Mouse (Mus musculus): ENCODE data around the gene Zfp644. TPM values are rescaled to one million over a fixed set of nuclear protein-coding genes. Genes with fewer than 3 reads are reported as not detected.

The Zfp644 gene
- polyA plus RNA-seq (2014; fragmentation: Illumina TruSeq; extraction: RNeasy Lipid Tissue Mini Kit (QIAGEN cat#74804); ENCODE audit: low read depth, low replicate concordance): 90.0 TPM

GRCm38 (mm10) chr5:106696396-106697337, at the start of gene Zfp644:
Zfp644 (minus strand) TSS chr5:106697287.

GRCm38 (mm10) chr5:106608798-106609197, 88.3 kb downstream of the Zfp644 start, which contains the start of gene Gm17304:
Gm17304 (plus strand) TSS chr5:106609098.

Other genes with a start within 250 kb of the Zfp644 start
- gene Barhl2, start 239.1 kb downstream of the Zfp644 start, polyA plus RNA-seq (2014; fragmentation: Illumina TruSeq; extraction: RNeasy Lipid Tissue Mini Kit (QIAGEN cat#74804); ENCODE audit: low read depth, low replicate concordance): not detected
- gene Gm17304, start 88.2 kb downstream of the Zfp644 start, polyA plus RNA-seq (2014; fragmentation: Illumina TruSeq; extraction: RNeasy Lipid Tissue Mini Kit (QIAGEN cat#74804); ENCODE audit: low read depth, low replicate concordance): not detected
- not detected for gene Hfm1, start 229.0 kb upstream of the Zfp644 start, polyA plus RNA-seq (2014; fragmentation: Illumina TruSeq; extraction: RNeasy Lipid Tissue Mini Kit (QIAGEN cat#74804); ENCODE audit: low read depth, low replicate concordance)

Data from sigmoid colon, adult 10 weeks (tissue).